Mouse (Mus musculus) thymus, adult 2 months (tissue): Measurements from ENCODE around the gene Wnt5b.

Experiments used
- CTCF ChIP-seq: fragments of 200-500 bp; IDR thresholded peaks from 2 replicates; pipeline ENCODE4 v1.5.1; 2012; ENCODE audit warnings: mild to moderate bottlenecking, control low read depth, low read length, moderate library complexity, borderline replicate concordance; ENCODE audit not compliant: control insufficient read depth, poor library complexity, insufficient read depth; ENCODE audit errors: extremely low read depth
- POLR2A ChIP-seq: fragments of 200-500 bp; IDR thresholded peaks from 2 replicates; pipeline ENCODE4 v1.6.1; 2012; ENCODE audit warnings: mild to moderate bottlenecking, low read length, control low read depth, moderate library complexity; ENCODE audit not compliant: control insufficient read depth, poor library complexity, insufficient read depth; ENCODE audit errors: extremely low read depth

DNA sequence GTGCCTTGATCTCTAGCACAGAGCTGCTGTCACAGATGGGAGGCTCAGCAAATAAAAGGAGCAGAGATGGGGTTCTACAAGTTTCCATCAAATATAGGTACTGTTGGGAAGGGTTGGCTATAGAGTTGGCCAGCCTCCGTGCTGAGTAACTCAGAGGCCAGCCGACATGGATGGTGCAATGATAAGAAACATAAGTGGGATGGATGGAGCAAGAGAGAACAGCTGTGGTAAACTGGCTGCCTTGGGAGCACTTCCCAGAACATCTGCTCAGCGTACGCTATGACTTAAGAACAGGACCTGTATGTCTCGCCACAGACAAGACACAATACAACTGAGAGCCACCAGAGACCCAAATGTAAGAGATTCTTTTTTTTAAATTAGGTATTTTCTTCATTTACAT, 39.0 kb upstream of the Wnt5b start:
- no peak for TF ChIP-seq CTCF
- no peak for TF ChIP-seq POLR2A
